Mouse (Mus musculus) left cerebral cortex, adult 11 months (tissue): ENCODE data around the gene Fmo2.

Source experiments
- DNase-seq: peaks from one replicate; pipeline ENCODE4 v3.0.0; 2022; ENCODE audit warnings: low spot score

Gene Fmo2

GRCm38 (mm10) chr1:162891980-162892451 is 6.5 kb downstream of the Fmo2 start:
- DNase-seq = no peak

- DNase-seq = no peak
These were observed 9.9 kb downstream of the Fmo2 start for GRCm38 (mm10) chr1:162888646-162889045.

- no peak for DNase-seq
These were observed 10.9 kb downstream of the Fmo2 start for GRCm38 (mm10) chr1:162887644-162888043.

GRCm38 (mm10) chr1:162886138-162886816 is 12.2 kb downstream of the Fmo2 start:
- no peak for DNase-seq

- no peak for DNase-seq
These were observed 15.8 kb downstream of the Fmo2 start for GRCm38 (mm10) chr1:162882681-162883080.

GRCm38 (mm10) chr1:162879595-162880369 is 18.7 kb downstream of the Fmo2 start:
- DNase-seq = no peak

- no peak for DNase-seq
These were observed 23.4 kb downstream of the Fmo2 start for GRCm38 (mm10) chr1:162875091-162875490.

GRCm38 (mm10) chr1:162871701-162872311 is 26.7 kb downstream of the Fmo2 start:
- DNase-seq = no peak

- DNase-seq = no peak
These were observed 27.5 kb downstream of the Fmo2 start for GRCm38 (mm10) chr1:162870978-162871377.

GRCm38 (mm10) chr1:162867396-162867795 is 31.1 kb downstream of the Fmo2 start:
- DNase-seq = no peak

GRCm38 (mm10) chr1:162866280-162866681 is 32.2 kb downstream of the Fmo2 start, which contains the start of gene Fmo1:
Gene Fmo1 (minus strand): TSS chr1:162866610.
- no peak for DNase-seq

GRCm38 (mm10) chr1:162865493-162865830 is 33.1 kb downstream of the Fmo2 start:
- no peak for DNase-seq

- DNase-seq = no peak
These were observed 33.6 kb downstream of the Fmo2 start for GRCm38 (mm10) chr1:162864816-162865492.

GRCm38 (mm10) chr1:162864279-162864678 is 34.2 kb downstream of the Fmo2 start:
- no peak for DNase-seq

GRCm38 (mm10) chr1:162863579-162863978 is 34.9 kb downstream of the Fmo2 start:
- no peak for DNase-seq

GRCm38 (mm10) chr1:162862328-162862727 is 36.2 kb downstream of the Fmo2 start:
- no peak for DNase-seq

- DNase-seq = no peak
These were observed 38.4 kb downstream of the Fmo2 start for GRCm38 (mm10) chr1:162859996-162860605.

- DNase-seq = no peak
These were observed 39.0 kb downstream of the Fmo2 start for GRCm38 (mm10) chr1:162859545-162859976.

- no peak for DNase-seq
These were observed 39.8 kb downstream of the Fmo2 start for GRCm38 (mm10) chr1:162858748-162859130.

GRCm38 (mm10) chr1:162857766-162858747 is 40.5 kb downstream of the Fmo2 start:
- no peak for DNase-seq
